Mouse (Mus musculus): ENCODE data around the gene Gm525. TPM values are rescaled to one million over a fixed set of nuclear protein-coding genes. Genes with fewer than 3 reads are reported as not detected.
"Not testable (repeated sequence)": the region's sequence is repeated elsewhere in the genome, so short reads cannot be mapped to it uniquely, and the experiment has no call there.

The Gm525 gene
- polyA plus RNA-seq, 1 experiment from 2014 or later = 3.4 TPM

GRCm38 (mm10) chr11:89077601-89078000 is 4.0 kb downstream of the Gm525 start:
- Histone ChIP-seq H3K9ac (replicated peaks; ENCODE audit: low read depth, low read length) (no peak overlapping the region), H3K27ac (ENCODE audit: low read length) (no peak overlapping the region), H3K4me2 (replicated peaks; ENCODE audit: low read depth, low read length) (no peak overlapping the region), H3K4me1 (ENCODE audit: control insufficient read depth, insufficient read depth, low read length) (no peaks in the 10 kb centered on the region), H3K27me3 (ENCODE audit: control insufficient read depth, insufficient read depth, low read length) (no peaks in the 10 kb centered on the region), H3K36me3 (ENCODE audit: control insufficient read depth, insufficient read depth, low read length) (no peaks in the 10 kb centered on the region), H3K4me3 (ENCODE audit: low read depth, low read length) (no peak overlapping the region), H3K9me3 (ENCODE audit: control insufficient read depth, low read depth, low read length) (no peaks in the 10 kb centered on the region)
- WGBS = 83% methylated on average over 8 of the region's 8 CpGs
- no peak for ATAC-seq (ENCODE audit: insufficient number of reproducible peaks, insufficient read depth, low FRiP score, low read depth)

GRCm38 (mm10) chr11:89078305-89078704 is 4.7 kb downstream of the Gm525 start:
- H3K36me3 ChIP-seq (ENCODE audit: control insufficient read depth, insufficient read depth, low read length) = no peaks in the 10 kb centered on the region
- no peak overlapping the region for H3K27ac ChIP-seq (ENCODE audit: low read length)
- no peak for ATAC-seq (ENCODE audit: insufficient number of reproducible peaks, insufficient read depth, low FRiP score, low read depth)
- 86% methylated on average over 3 of the region's 3 CpGs for WGBS
- H3K4me2 ChIP-seq (replicated peaks; ENCODE audit: low read depth, low read length) = no peak overlapping the region
- no peaks in the 10 kb centered on the region for H3K4me1 ChIP-seq (ENCODE audit: control insufficient read depth, insufficient read depth, low read length)
- no peaks in the 10 kb centered on the region for H3K27me3 ChIP-seq (ENCODE audit: control insufficient read depth, insufficient read depth, low read length)
- no peak overlapping the region for H3K9ac ChIP-seq (replicated peaks; ENCODE audit: low read depth, low read length)
- H3K9me3 ChIP-seq (ENCODE audit: control insufficient read depth, low read depth, low read length) = no peaks in the 10 kb centered on the region
- no peak overlapping the region for H3K4me3 ChIP-seq (ENCODE audit: low read depth, low read length)

- WGBS = 80% methylated on average over 16 of the region's 16 CpGs
- H3K9ac ChIP-seq (replicated peaks; ENCODE audit: low read depth, low read length) = no peak overlapping the region
- H3K27me3 ChIP-seq (ENCODE audit: control insufficient read depth, insufficient read depth, low read length) = no peaks in the 10 kb centered on the region
- no peak overlapping the region for H3K27ac ChIP-seq (ENCODE audit: low read length)
- H3K4me2 ChIP-seq (replicated peaks; ENCODE audit: low read depth, low read length) = no peak overlapping the region
- no peak for ATAC-seq (ENCODE audit: insufficient number of reproducible peaks, insufficient read depth, low FRiP score, low read depth)
- H3K4me3 ChIP-seq (ENCODE audit: low read depth, low read length) = no peak overlapping the region
- no peaks in the 10 kb centered on the region for H3K4me1 ChIP-seq (ENCODE audit: control insufficient read depth, insufficient read depth, low read length)
- no peaks in the 10 kb centered on the region for H3K36me3 ChIP-seq (ENCODE audit: control insufficient read depth, insufficient read depth, low read length)
- H3K9me3 ChIP-seq (ENCODE audit: control insufficient read depth, low read depth, low read length) = no peaks in the 10 kb centered on the region
Observed at GRCm38 (mm10) chr11:89078996-89079680, 5.5 kb downstream of the Gm525 start.

- H3K27me3 ChIP-seq (ENCODE audit: control insufficient read depth, insufficient read depth, low read length); H3K4me1 ChIP-seq (ENCODE audit: control insufficient read depth, insufficient read depth, low read length): not testable (repeated sequence)
- WGBS = 60% methylated on average over 5 of the region's 5 CpGs
Observed at GRCm38 (mm10) chr11:89081906-89082305, 8.3 kb downstream of the Gm525 start.

GRCm38 (mm10) chr11:89082691-89083090 is 9.1 kb downstream of the Gm525 start:
- not testable (repeated sequence) for H3K4me3 ChIP-seq (ENCODE audit: low read depth, low read length); H3K27ac ChIP-seq (ENCODE audit: low read length); H3K4me2 ChIP-seq (replicated peaks; ENCODE audit: low read depth, low read length); H3K4me1 ChIP-seq (ENCODE audit: control insufficient read depth, insufficient read depth, low read length); H3K36me3 ChIP-seq (ENCODE audit: control insufficient read depth, insufficient read depth, low read length); H3K9ac ChIP-seq (replicated peaks; ENCODE audit: low read depth, low read length); ATAC-seq (ENCODE audit: insufficient number of reproducible peaks, insufficient read depth, low FRiP score, low read depth); H3K27me3 ChIP-seq (ENCODE audit: control insufficient read depth, insufficient read depth, low read length); H3K9me3 ChIP-seq (ENCODE audit: control insufficient read depth, low read depth, low read length)
- WGBS = 84% methylated on average over 3 of the region's 3 CpGs

More at GRCm38 (mm10) chr11:89081906-89082305, 8.3 kb downstream of the Gm525 start:
- H3K27ac ChIP-seq (ENCODE audit: low read length); H3K4me2 ChIP-seq (replicated peaks; ENCODE audit: low read depth, low read length); H3K9me3 ChIP-seq (ENCODE audit: control insufficient read depth, low read depth, low read length); H3K4me3 ChIP-seq (ENCODE audit: low read depth, low read length); H3K36me3 ChIP-seq (ENCODE audit: control insufficient read depth, insufficient read depth, low read length); ATAC-seq (ENCODE audit: insufficient number of reproducible peaks, insufficient read depth, low FRiP score, low read depth); H3K9ac ChIP-seq (replicated peaks; ENCODE audit: low read depth, low read length): not testable (repeated sequence)

GRCm38 (mm10) chr11:89084601-89085000 is 11.0 kb downstream of the Gm525 start:
- Histone ChIP-seq H3K4me2 (replicated peaks; ENCODE audit: low read depth, low read length) (no peak overlapping the region), H3K4me3 (ENCODE audit: low read depth, low read length) (no peak overlapping the region), H3K27ac (ENCODE audit: low read length) (no peak overlapping the region), H3K27me3 (ENCODE audit: control insufficient read depth, insufficient read depth, low read length) (no peaks in the 10 kb centered on the region), H3K36me3 (ENCODE audit: control insufficient read depth, insufficient read depth, low read length) (no peaks in the 10 kb centered on the region), H3K4me1 (ENCODE audit: control insufficient read depth, insufficient read depth, low read length) (no peaks in the 10 kb centered on the region), H3K9me3 (ENCODE audit: control insufficient read depth, low read depth, low read length) (no peaks in the 10 kb centered on the region), H3K9ac (replicated peaks; ENCODE audit: low read depth, low read length) (no peak overlapping the region)
- 44% methylated on average over 7 of the region's 7 CpGs for WGBS
- no peak for ATAC-seq (ENCODE audit: insufficient number of reproducible peaks, insufficient read depth, low FRiP score, low read depth)

GRCm38 (mm10) chr11:89086208-89086809 is 12.7 kb downstream of the Gm525 start:
- WGBS = 70% methylated on average over 10 of the region's 10 CpGs
- no peak for ATAC-seq (ENCODE audit: insufficient number of reproducible peaks, insufficient read depth, low FRiP score, low read depth)
- H3K9me3 ChIP-seq (ENCODE audit: control insufficient read depth, low read depth, low read length) = no peaks in the 10 kb centered on the region

GRCm38 (mm10) chr11:89088754-89089153 is 15.1 kb downstream of the Gm525 start:
- no peaks in the 10 kb centered on the region for H3K9me3 ChIP-seq (ENCODE audit: control insufficient read depth, low read depth, low read length)
- WGBS = 79% methylated on average over 4 of the region's 4 CpGs
- H3K36me3 ChIP-seq (ENCODE audit: control insufficient read depth, insufficient read depth, low read length) = no peaks in the 10 kb centered on the region
- H3K4me1 ChIP-seq (ENCODE audit: control insufficient read depth, insufficient read depth, low read length) = no peaks in the 10 kb centered on the region
- H3K4me2 ChIP-seq (replicated peaks; ENCODE audit: low read depth, low read length) = no peak overlapping the region
- H3K4me3 ChIP-seq (ENCODE audit: low read depth, low read length) = no peak overlapping the region
- ATAC-seq (ENCODE audit: insufficient number of reproducible peaks, insufficient read depth, low FRiP score, low read depth) = no peak
- no peak overlapping the region for H3K27ac ChIP-seq (ENCODE audit: low read length)
- no peaks in the 10 kb centered on the region for H3K27me3 ChIP-seq (ENCODE audit: control insufficient read depth, insufficient read depth, low read length)
- no peak overlapping the region for H3K9ac ChIP-seq (replicated peaks; ENCODE audit: low read depth, low read length)

More at GRCm38 (mm10) chr11:89086208-89086809, 12.7 kb downstream of the Gm525 start:
- Histone ChIP-seq H3K27me3 (ENCODE audit: control insufficient read depth, insufficient read depth, low read length) (no peaks in the 10 kb centered on the region), H3K36me3 (ENCODE audit: control insufficient read depth, insufficient read depth, low read length) (no peaks in the 10 kb centered on the region), H3K4me2 (replicated peaks; ENCODE audit: low read depth, low read length) (no peak overlapping the region), H3K4me1 (ENCODE audit: control insufficient read depth, insufficient read depth, low read length) (no peaks in the 10 kb centered on the region), H3K9ac (replicated peaks; ENCODE audit: low read depth, low read length) (no peak overlapping the region), H3K4me3 (ENCODE audit: low read depth, low read length) (no peak overlapping the region), H3K27ac (ENCODE audit: low read length) (no peak overlapping the region)
